Mouse (Mus musculus) stomach, postnatal 0 days (tissue): ENCODE data around the gene Coch.

Source experiments
- CTCF ChIP-seq: IDR thresholded peaks from 2 replicates; pipeline ENCODE4 v1.5.1; 2016; ENCODE audit warnings: antibody characterized with exemption, low read depth, mild to moderate bottlenecking, moderate library complexity
- EP300 ChIP-seq: optimal IDR thresholded peaks from 2 replicates; pipeline ENCODE3; 2016; ENCODE audit warnings: antibody characterized with exemption

DNA sequence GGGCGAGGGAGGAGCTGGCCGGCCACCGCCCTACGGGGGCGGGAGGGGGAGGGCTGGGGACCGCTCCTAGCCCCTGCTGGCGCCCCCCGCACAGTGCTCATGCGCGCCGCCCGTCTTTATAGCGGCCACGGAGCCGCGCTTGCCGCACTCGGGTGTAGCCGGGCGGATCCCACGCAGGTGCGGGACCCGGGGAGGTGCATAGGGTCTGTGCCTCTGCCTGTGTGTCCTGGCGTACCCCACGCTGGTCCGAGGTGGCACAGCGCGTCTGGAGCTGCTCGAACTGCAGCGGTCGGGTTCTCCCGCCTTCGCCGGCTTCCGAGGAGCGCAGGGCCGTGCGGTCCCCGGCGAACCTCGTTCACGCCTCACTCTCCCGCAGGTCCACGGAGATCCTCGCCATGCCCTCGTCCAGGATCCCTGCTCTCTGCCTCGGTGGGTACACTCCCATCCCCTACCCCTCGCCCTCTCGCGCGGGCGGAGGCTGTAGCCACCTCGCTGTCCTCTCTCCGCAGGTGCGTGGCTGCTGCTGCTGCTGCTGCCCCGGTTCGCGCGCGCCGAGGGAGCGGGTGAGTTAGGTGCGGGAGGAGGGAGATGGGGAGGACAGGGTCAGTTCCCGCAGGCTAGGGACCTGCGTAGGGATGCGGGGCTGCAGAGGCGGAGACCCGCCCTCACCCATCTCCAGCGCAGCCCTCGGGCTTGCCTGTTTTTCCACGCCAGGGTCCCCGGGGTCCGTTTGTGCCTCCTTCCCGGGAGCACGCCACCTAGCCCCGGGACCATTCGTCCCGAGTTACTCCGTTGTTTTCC, at the start of gene Coch:
- TF ChIP-seq EP300 (no peak), CTCF (no peak)
